Mouse (Mus musculus): ENCODE measurements around the gene Plcxd3.

DNA sequence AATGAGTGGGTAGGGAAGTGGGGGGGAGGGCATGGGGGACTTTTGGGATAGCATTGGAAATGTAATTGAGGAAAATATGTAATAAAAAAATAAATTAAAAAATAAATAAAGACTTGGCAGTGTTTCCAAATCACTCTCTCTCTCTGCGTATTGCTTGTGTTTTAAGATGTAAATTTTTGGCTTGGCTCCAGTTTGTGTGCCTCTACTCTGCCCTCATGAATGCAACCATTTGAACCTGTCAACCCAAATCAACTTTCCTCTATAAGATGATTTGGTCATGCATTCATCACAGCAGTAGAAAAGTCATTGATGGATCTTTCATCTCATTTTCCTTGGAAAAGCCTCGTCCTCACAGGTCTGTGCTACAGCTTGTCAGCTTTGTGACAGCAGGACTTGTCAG lies 121.7 kb downstream of the Plcxd3 start:
- TF ChIP-seq CTCF (IDR thresholded peaks at IDR 0.05; ENCODE audit: low read depth) (no peak), EP300 (IDR thresholded peaks at IDR 0.05; ENCODE audit: low read depth) (no peak)

All from liver, postnatal 0 days (tissue).